Mouse (Mus musculus) stomach, embryonic 14.5 days (tissue): Measurements from ENCODE around the gene Bcl2l1. TPM values are rescaled to one million over a fixed set of nuclear protein-coding genes. Genes with fewer than 3 reads are reported as not detected.
A peak's percentile ranks its signal among the peaks of the same experiment; 100 is the strongest.

Experiments used
- ATAC-seq: fragments of 200-750 bp; cut with Nextera tagmentation; 2 replicates; pipeline ENCODE4 v1.8.0; 2017; ENCODE audit warnings: low read depth, moderate TSS enrichment; ENCODE audit not compliant: insufficient number of reproducible peaks, insufficient read depth, low FRiP score
- H3K27ac ChIP-seq: fragments of 300-500 bp; sonication (generic); 2 replicates; pipeline ENCODE4 v1.5.1; 2014; ENCODE audit warnings: mild to moderate bottlenecking, low read length, moderate library complexity, mixed read lengths
- H3K27me3 ChIP-seq: fragments of 300-500 bp; sonication (generic); 2 replicates; pipeline ENCODE4 v1.6.1; 2014; ENCODE audit warnings: low read length, control low read depth, mixed read lengths; ENCODE audit not compliant: control insufficient read depth, insufficient read depth
- H3K36me3 ChIP-seq: fragments of 300-500 bp; sonication (generic); 2 replicates; pipeline ENCODE4 v1.6.1; 2014; ENCODE audit warnings: mild to moderate bottlenecking, control low read depth, low read length, moderate library complexity, mixed read lengths; ENCODE audit not compliant: control insufficient read depth, insufficient read depth
- H3K4me1 ChIP-seq: fragments of 300-500 bp; sonication (generic); 2 replicates; pipeline ENCODE4 v1.6.1; 2014; ENCODE audit warnings: low read length, control low read depth, mixed read lengths; ENCODE audit not compliant: control insufficient read depth, insufficient read depth
- H3K4me2 ChIP-seq: fragments of 300-500 bp; sonication (generic); replicated peaks from 2 replicates; pipeline ENCODE4 v1.6.1; 2014; ENCODE audit warnings: low read depth, low read length, control low read depth
- H3K4me3 ChIP-seq: fragments of 300-500 bp; sonication (generic); 2 replicates; pipeline ENCODE4 v1.5.1; 2014; ENCODE audit warnings: low read depth, low read length, control low read depth
- H3K9ac ChIP-seq: fragments of 300-500 bp; sonication (generic); replicated peaks from 2 replicates; pipeline ENCODE4 v1.6.1; 2014; ENCODE audit warnings: low read depth, mild to moderate bottlenecking, control low read depth, low read length, moderate library complexity, mixed read lengths
- H3K9me3 ChIP-seq: fragments of 300-500 bp; sonication (generic); 2 replicates; pipeline ENCODE4 v1.6.1; 2016; ENCODE audit warnings: low read depth, low read length, control low read depth; ENCODE audit not compliant: control insufficient read depth
- WGBS: fragments of 180-500 bp; shearing (Covaris S2); extraction: QIAGEN DNeasy Blood & Tissue Kit; methylation state at CpG from one replicate; pipeline ENCODE4 v1.1.7; 2014; 5-methylcytosine and 5-hydroxymethylcytosine counted together
- polyA plus RNA-seq: library from polyadenylated mRNA; unstranded; fragments of >200 nt; fragmentation: Nextera tagmentation; extraction: Ambion mirVana; gene quantifications from 2 replicates; pipeline ENCODE4 v1.2.1, GENCODE M21; 2014

Gene Bcl2l1
- polyA plus RNA-seq, 1 experiment from 2014 or later: 79.4 TPM

- peak within 1 kb of the TSS; percentile 49 for H3K4me2 ChIP-seq
- peak; percentile 98 for ATAC-seq
- H3K9ac ChIP-seq: peak within 1 kb of the TSS; percentile 69
- peaks cover 9% of the 10 kb centered on the region; the same call in 1 of the 2 replicates for H3K36me3 ChIP-seq
- no peaks in the 10 kb centered on the region for H3K9me3 ChIP-seq
- peak within 1 kb of the TSS; percentile 84 for H3K4me3 ChIP-seq
- peaks cover 11% of the 10 kb centered on the region for H3K4me1 ChIP-seq
- under 1% methylated on average over 34 of the region's 34 CpGs for WGBS
- H3K27me3 ChIP-seq: no peaks in the 10 kb centered on the region
- peak within 1 kb of the TSS; percentile 87 for H3K27ac ChIP-seq
Measured at GRCm38 (mm10) chr2:152847815-152848302, 16.3 kb upstream of the Bcl2l1 start, which contains the start of gene Tpx2. TSS of gene Tpx2 (plus strand) at chr2:152847964.

- H3K36me3 ChIP-seq: peaks cover 5% of the 10 kb centered on the region; the same call in 1 of the 2 replicates
- WGBS: 19% methylated on average over 3 of the region's 3 CpGs
- ATAC-seq: no peak
Measured at GRCm38 (mm10) chr2:152847057-152847814, 15.7 kb upstream of the Bcl2l1 start.

GRCm38 (mm10) chr2:152842741-152843140 lies 11.2 kb upstream of the Bcl2l1 start:
- WGBS: 73% methylated on average over 3 of the region's 3 CpGs
- Histone ChIP-seq H3K27ac (no peak overlapping the region), H3K27me3 (no peaks in the 10 kb centered on the region), H3K4me3 (no peak overlapping the region), H3K36me3 (no peaks in the 10 kb centered on the region), H3K4me1 (no peaks in the 10 kb centered on the region), H3K4me2 (no peak overlapping the region), H3K9ac (no peak overlapping the region), H3K9me3 (no peaks in the 10 kb centered on the region)
- no peak for ATAC-seq

More at GRCm38 (mm10) chr2:152847057-152847814, 15.7 kb upstream of the Bcl2l1 start:
- peaks cover 11% of the 10 kb centered on the region for H3K4me1 ChIP-seq
- no peaks in the 10 kb centered on the region for H3K9me3 ChIP-seq
- no peak overlapping the region for H3K27ac ChIP-seq
- peak overlapping the region; percentile 84 for H3K4me3 ChIP-seq
- H3K27me3 ChIP-seq: no peaks in the 10 kb centered on the region
- no peak overlapping the region for H3K9ac ChIP-seq
- H3K4me2 ChIP-seq: peak overlapping the region; percentile 40

- ATAC-seq: no peak
- Histone ChIP-seq H3K9ac (no peak overlapping the region), H3K9me3 (no peaks in the 10 kb centered on the region), H3K36me3 (no peaks in the 10 kb centered on the region), H3K4me2 (no peak overlapping the region), H3K27ac (no peak overlapping the region), H3K4me3 (no peak overlapping the region), H3K27me3 (no peaks in the 10 kb centered on the region), H3K4me1 (no peaks in the 10 kb centered on the region)
- 76% methylated on average over 2 of the region's 2 CpGs for WGBS
Measured at GRCm38 (mm10) chr2:152839256-152839655, 7.7 kb upstream of the Bcl2l1 start.

GRCm38 (mm10) chr2:152830021-152830921 lies 1.3 kb downstream of the Bcl2l1 start:
- Histone ChIP-seq H3K4me1 (peaks cover 38% of the 10 kb centered on the region), H3K27ac (peak overlapping the region; percentile 99), H3K36me3 (no peaks in the 10 kb centered on the region; the same call in 1 of the 2 replicates), H3K4me3 (peak overlapping the region; percentile 71), H3K27me3 (no peaks in the 10 kb centered on the region), H3K4me2 (peak overlapping the region; percentile 74), H3K9me3 (no peaks in the 10 kb centered on the region), H3K9ac (peak overlapping the region; percentile 87)
- WGBS: 2% methylated on average over 30 of the region's 31 CpGs
- ATAC-seq: peak; percentile 82

- Histone ChIP-seq H3K9ac (peak overlapping the region; percentile 87; the same call in 1 of the 2 replicates), H3K36me3 (no peaks in the 10 kb centered on the region; the same call in 1 of the 2 replicates), H3K27ac (no peak overlapping the region), H3K27me3 (no peaks in the 10 kb centered on the region), H3K9me3 (no peaks in the 10 kb centered on the region), H3K4me1 (peaks cover 42% of the 10 kb centered on the region), H3K4me2 (peak overlapping the region; percentile 74), H3K4me3 (peak overlapping the region; percentile 71)
- WGBS: 70% methylated on average over 23 of the region's 23 CpGs
- ATAC-seq: no peak
Measured at GRCm38 (mm10) chr2:152829367-152829881, 2.1 kb downstream of the Bcl2l1 start.

GRCm38 (mm10) chr2:152828532-152828931 lies 3.0 kb downstream of the Bcl2l1 start:
- peak overlapping the region; percentile 71 for H3K4me3 ChIP-seq
- H3K9me3 ChIP-seq: no peaks in the 10 kb centered on the region
- H3K9ac ChIP-seq: peak overlapping the region; percentile 7; the same call in 1 of the 2 replicates
- H3K27ac ChIP-seq: peak overlapping the region; percentile 52
- 45% methylated on average over 1 of the region's 1 CpGs for WGBS
- peaks cover 3% of the 10 kb centered on the region; the same call in 1 of the 2 replicates for H3K36me3 ChIP-seq
- no peaks in the 10 kb centered on the region for H3K27me3 ChIP-seq
- peak overlapping the region; percentile 74 for H3K4me2 ChIP-seq
- peaks cover 42% of the 10 kb centered on the region for H3K4me1 ChIP-seq
- ATAC-seq: no peak

- Histone ChIP-seq H3K27me3 (no peaks in the 10 kb centered on the region), H3K4me3 (peak overlapping the region; percentile 71), H3K9me3 (no peaks in the 10 kb centered on the region), H3K4me2 (peak overlapping the region; percentile 74), H3K36me3 (peaks cover 3% of the 10 kb centered on the region; the same call in 1 of the 2 replicates), H3K9ac (0 out of 2 replicates have a peak overlapping the region, but pooled peaks have one; percentile 7), H3K27ac (peak overlapping the region; percentile 52), H3K4me1 (peaks cover 42% of the 10 kb centered on the region)
- WGBS: 45% methylated on average over 4 of the region's 4 CpGs
- no peak for ATAC-seq
Measured at GRCm38 (mm10) chr2:152828011-152828370, 3.5 kb downstream of the Bcl2l1 start.
